Mouse (Mus musculus) brain, embryonic 14.5 days (tissue): ENCODE measurements around the gene Hmces. TPM values are rescaled to one million over a fixed set of nuclear protein-coding genes. Genes with fewer than 3 reads are reported as not detected.

Experiments
- DNase-seq: peaks from one replicate; pipeline ENCODE4 v3.0.0-alpha.2; 2011; ENCODE audit warnings: low read depth
- CTCF ChIP-seq: fragments of 200-500 bp; IDR thresholded peaks from 2 replicates; pipeline ENCODE4 v1.5.1; 2012; ENCODE audit warnings: inconsistent platforms, mild to moderate bottlenecking, moderate library complexity, borderline replicate concordance; ENCODE audit not compliant: insufficient read depth, insufficient read length; ENCODE audit errors: extremely low read depth
- POLR2A ChIP-seq: fragments of 200-500 bp; IDR thresholded peaks from 2 replicates; pipeline ENCODE4 v1.6.1; 2012; ENCODE audit warnings: mild to moderate bottlenecking, inconsistent platforms, borderline replicate concordance; ENCODE audit not compliant: poor library complexity, insufficient read depth, insufficient read length, severe bottlenecking; ENCODE audit errors: extremely low read depth
- polyA plus RNA-seq: library from polyadenylated mRNA; depleted of rRNA; stranded (reverse); fragments of >200 nt; gene quantifications from 2 replicates; pipeline ENCODE4 v1.2.3, GENCODE M21; 2012

Hmces gene
- polyA plus RNA-seq, 1 experiment, result 35.5 TPM

DNA sequence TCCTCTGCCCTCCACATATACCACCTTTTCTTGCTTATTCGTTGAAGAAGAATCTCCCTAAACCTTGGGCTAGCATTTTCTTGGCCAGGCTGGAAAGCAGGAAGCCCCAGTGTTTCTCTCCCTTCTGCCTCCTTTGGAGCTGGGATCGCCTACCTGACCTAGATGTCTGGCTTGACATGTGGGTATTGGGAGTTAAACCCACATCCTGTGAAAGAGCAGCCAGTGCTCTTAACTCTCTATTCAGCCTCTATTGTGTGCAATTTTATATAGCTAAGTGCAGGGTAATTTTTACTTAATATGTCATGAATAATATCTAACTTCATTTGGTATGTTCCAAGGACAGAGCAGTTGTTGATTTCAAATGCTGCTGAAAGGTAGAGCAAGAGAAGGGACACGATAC, 34.1 kb upstream of the Hmces start:
- DNase-seq, result no peak
- no peak for TF ChIP-seq POLR2A
- no peak for TF ChIP-seq CTCF

DNA sequence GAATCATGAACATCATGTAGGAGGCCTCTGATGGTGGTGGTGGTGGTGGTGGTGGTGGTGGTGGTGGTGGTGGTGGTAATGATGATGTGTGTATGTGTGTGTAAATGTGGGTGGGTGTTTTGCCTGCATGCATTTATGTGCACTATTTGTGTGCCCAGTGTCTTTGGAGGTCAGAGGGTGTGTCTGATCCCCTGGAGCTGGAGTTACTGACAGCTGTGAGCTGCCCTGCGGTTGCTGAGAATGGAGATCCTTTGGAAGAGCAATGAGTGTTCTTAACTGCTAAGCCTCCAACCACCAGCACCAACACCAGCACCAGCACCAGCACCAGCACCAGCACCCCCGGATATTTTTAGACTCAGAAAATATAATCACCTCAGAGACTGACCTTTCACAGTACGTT, 31.5 kb upstream of the Hmces start:
- no peak for DNase-seq
- TF ChIP-seq POLR2A (no peak), CTCF (no peak)

DNA sequence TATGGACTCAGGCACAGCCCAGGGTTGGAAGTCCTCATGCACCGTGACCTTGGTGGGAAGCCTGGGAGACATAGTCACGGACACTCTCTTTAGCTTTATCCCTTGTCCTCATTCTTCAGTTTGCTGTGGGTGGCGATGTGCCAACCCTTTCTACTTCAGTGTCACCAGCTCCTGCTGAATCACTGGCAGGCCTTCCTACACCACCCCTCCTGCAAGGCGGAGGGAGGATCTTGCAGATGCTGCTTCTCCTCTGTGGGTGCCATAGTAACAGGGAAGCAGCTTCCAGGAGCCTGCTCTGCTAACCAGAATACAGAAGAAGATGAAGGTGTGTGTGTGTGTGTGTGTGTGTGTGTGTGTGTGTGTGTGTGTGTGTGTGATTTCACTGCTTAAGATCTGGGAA, 30.9 kb upstream of the Hmces start:
- peak; percentile 69 for DNase-seq
- TF ChIP-seq CTCF, result no peak

DNA sequence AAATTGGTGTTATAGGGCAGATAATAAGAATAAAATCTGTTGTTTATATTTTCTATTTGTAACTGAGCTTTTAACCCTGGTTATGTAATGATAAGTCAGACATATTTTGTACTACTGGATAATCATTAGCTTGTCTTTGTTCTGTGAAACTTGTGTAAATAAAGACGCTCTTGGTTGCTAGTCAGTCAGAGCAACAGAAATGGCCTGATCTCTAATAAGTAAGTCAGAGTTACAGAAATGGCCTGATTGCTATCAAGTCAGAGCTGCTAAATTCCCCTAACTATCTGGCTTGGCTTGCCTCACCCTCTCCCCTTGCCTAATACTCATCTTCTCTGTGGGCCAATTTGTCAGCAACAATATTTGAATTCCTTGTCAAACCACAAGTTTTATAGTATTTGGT, 27.0 kb upstream of the Hmces start:
- no peak for DNase-seq
- TF ChIP-seq CTCF (no peak), POLR2A (no peak)

DNA sequence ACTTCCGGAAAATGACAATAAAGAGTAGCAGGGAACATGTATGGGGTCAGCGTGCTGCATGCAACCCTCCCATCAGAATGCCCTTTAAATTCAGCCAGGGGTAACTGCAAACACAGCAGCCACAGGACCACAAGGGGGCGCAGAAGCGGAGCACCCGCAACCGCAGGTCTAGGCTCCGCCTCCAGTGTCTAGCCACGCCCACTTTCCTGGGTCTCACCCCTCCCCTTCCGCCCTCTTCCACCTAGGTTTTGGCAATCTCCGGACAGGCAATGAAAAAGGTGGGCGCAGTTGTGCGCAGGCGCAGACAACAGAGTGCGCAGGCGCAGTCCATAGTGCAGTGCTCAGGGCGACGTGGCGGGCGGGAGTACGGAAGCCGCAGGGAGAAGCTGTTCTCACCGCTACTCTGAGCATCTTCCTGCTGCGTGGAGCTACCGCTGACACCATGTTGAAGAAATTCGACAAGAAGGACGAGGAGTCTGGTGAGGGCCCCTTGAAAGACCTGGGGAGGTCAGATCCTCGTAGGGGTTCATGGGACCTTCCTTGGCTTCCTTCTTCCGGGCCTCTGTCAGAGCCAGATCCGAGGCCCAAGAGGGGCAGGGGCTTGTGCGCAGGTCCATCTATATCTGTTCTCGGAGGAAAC, 26.0 kb upstream of the Hmces start, which contains the start of gene Copg1:
Gene Copg1, plus strand, starts transcription at position 221 of the 640 bp plus-strand sequence.
- DNase-seq, result peak; percentile 99
- TF ChIP-seq POLR2A (peak; percentile 66; the same call in 1 of the 2 replicates), CTCF (peak; percentile 94)

DNA sequence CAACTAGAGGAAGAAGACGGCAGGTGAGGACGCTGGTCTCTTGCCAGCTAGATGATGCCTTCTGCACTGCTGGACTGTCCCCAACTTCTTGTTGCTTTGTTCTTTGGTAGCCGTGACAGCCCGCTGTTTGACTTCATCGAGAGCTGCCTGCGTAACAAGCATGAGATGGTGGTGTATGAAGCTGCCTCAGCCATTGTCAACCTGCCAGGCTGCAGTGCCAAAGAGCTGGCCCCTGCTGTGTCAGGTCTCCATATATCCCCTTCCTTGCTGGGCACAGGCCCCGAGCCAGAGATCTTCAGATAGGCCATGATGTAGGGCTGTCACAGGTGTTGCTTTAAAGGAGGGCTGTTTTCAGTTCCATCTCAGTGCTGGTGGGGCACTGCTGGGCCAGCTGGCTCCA, 19.8 kb upstream of the Hmces start:
- TF ChIP-seq POLR2A, result no peak
- no peak for TF ChIP-seq CTCF
- DNase-seq, result no peak

DNA sequence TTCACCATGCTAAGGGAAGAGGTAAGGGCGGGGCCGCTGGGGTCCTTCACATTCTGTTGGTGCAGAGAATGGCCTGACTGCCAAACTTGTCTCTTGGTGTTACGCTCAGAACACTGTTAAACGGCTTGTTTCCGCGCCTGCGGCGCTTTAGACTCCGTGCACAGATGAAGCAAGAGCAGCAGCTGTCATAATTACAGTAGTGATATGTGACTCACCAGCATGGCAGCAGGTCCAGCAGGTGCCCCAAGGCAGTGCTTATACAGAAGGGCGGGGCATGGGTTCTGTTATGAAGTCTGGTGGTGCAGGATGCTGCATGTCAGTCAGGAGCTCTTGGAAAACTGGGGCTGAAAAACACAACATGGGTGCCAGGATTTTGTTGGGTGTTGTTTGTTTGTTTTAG, 15.7 kb upstream of the Hmces start:
- TF ChIP-seq POLR2A (no peak), CTCF (no peak)
- no peak for DNase-seq

DNA sequence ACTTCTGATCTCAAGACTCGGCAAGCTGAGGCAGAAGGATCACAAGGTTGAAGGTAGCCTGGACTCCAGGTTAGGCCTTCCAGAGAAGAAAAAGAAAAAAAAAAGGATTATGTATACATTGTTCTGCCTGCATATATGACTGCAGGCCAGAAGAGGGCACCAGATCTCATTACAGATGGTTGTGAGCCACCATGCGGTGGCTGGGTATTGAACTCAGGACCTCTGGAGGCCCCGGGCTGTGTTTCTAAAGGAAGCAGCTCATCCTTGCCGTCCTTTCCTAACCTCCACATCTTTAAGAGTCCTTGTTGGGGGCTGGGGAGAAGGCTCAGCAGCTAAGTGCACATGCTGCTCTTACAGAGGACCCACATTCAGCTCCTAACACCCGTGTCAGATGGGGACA, 7.1 kb upstream of the Hmces start:
- no peak for TF ChIP-seq POLR2A
- peak; percentile 43; the same call in 1 of the 2 replicates for TF ChIP-seq CTCF
- DNase-seq, result no peak

DNA sequence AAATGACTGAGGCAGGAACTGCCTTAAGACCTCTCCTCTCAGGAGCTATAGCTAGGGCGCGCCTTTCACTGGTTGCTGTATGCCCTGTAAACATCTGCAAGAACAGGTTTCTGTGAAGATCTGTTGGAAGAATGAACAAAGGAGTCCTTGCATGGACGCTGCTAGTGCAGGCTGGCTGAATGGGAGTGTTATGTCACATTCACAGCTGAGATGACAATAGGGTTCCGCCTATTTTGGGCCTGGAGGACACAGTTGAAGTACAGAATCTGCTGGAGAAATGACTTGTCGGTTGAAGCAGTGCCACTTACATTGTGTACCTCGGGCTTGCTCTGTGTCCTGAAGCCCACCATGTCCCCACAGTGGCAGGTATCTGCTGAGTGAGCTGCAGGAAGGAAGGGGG, 4.6 kb upstream of the Hmces start:
- no peak for DNase-seq
- TF ChIP-seq POLR2A (no peak), CTCF (no peak)

DNA sequence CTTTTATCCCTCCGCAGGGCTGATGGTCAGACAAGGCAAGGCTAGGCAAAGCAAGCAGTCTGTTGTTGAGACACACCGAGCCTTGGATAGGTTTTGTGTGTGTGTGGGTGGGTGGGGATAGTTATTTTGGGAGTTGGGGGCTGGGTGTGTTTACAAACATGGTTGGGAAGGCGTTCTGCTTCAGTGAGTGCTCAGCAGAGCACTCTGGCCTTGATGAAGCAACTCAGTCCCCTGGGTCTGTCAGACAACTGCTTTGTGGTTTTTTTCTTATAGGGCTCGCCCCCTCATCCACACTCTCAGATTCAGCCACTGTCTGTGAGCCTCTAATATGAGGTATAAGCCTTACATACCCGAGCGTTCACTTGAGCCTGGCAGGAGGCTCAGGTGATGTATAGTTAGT, 2.2 kb upstream of the Hmces start:
- TF ChIP-seq POLR2A, result no peak
- TF ChIP-seq CTCF, result no peak
- no peak for DNase-seq

DNA sequence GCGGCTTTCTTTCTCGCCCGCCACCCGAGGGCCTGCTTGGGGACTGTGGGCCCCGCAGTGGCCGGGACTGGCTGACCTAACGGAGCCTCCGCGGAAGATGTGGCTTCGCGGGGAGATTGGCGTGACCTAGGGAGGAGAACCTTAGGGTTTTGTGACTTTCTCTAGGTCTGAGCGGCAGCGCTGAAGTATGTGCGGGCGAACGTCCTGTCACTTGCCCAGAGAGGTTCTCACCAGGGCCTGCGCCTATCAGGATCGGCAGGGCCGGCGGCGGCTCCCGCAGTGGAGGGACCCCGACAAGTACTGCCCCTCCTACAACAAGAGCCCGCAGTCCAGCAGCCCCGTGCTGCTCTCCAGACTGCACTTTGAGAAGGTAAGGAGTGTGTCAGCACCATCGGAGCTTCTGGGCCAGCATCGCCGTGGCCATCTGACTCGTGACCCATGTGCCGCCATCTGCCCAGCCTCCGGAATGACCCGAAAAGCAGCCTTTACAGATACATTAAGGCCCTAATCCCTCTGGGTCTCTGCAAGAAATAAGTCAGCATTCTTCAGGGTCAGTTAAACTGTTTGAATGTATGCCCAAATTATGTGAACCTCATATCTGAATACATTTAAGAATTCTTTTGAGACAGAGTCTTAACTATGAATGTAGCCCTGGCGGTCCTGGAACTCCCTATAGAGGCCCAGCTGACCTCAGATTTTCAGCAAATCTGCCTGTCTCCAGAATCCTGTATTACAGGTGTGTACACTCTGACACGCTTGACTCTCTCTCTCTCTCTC, 779 bp downstream of the Hmces start:
- TF ChIP-seq POLR2A (no peak), CTCF (no peak)
- DNase-seq, result peak; percentile 62

DNA sequence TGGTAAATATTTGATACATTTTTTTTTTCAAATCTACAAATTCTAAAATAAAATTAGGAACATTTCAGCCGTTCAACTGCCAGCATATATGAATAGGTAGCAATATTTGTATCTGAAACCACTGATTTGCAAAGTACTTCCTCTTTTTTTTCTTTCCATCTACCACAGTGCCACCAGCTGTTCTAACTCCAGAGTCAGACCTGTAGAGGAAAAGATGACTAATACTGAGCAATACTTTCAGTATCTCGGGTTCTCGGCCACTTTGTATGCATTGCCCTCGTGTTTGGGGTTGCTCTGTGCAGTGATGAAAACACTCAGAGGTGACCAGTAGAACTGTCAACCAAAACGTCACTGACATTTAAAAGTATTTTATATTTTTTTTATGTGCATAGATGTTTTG, 2.2 kb downstream of the Hmces start:
- TF ChIP-seq CTCF, result no peak
- TF ChIP-seq POLR2A, result no peak
- no peak for DNase-seq
